Mouse (Mus musculus) cerebellum, postnatal 4 days (tissue): ENCODE results near the gene Mmp14.

ENCODE experiments used
- DNase-seq, 2 experiments: peaks; one replicate each; pipeline ENCODE4 v3.0.0; 2022; ENCODE audit warnings: low spot score in 2 of 2, mixed read lengths in 1 of 2

Gene Mmp14

GRCm38 (mm10) chr14:54413877-54414700 lies 17.3 kb upstream of the Mmp14 start:
- DNase-seq: no peak

- no peak for DNase-seq
Measured at GRCm38 (mm10) chr14:54415241-54416020, 16.0 kb upstream of the Mmp14 start.

GRCm38 (mm10) chr14:54416229-54416775 lies 15.1 kb upstream of the Mmp14 start:
- no peak for DNase-seq

- no peak for DNase-seq
Measured at GRCm38 (mm10) chr14:54416830-54417229, 14.6 kb upstream of the Mmp14 start.

GRCm38 (mm10) chr14:54417623-54418081 lies 13.8 kb upstream of the Mmp14 start, which contains the start of gene Slc7a7:
Gene Slc7a7 (minus strand): TSS chr14:54417780.
- no peak for DNase-seq

GRCm38 (mm10) chr14:54421014-54421413 lies 10.4 kb upstream of the Mmp14 start:
- no peak for DNase-seq

- DNase-seq: no peak
Measured at GRCm38 (mm10) chr14:54423406-54423805, 8.0 kb upstream of the Mmp14 start.

GRCm38 (mm10) chr14:54424634-54425033 lies 6.8 kb upstream of the Mmp14 start:
- DNase-seq: no peak

GRCm38 (mm10) chr14:54425540-54425939 lies 5.9 kb upstream of the Mmp14 start:
- no peak for DNase-seq

GRCm38 (mm10) chr14:54426003-54426688 lies 5.3 kb upstream of the Mmp14 start:
- DNase-seq: no peak

GRCm38 (mm10) chr14:54426689-54427398 lies 4.6 kb upstream of the Mmp14 start, which contains the start of gene Mrpl52:
Gene Mrpl52 (plus strand): TSS chr14:54426909.
- DNase-seq: peak; percentile 77 to 92

- no peak for DNase-seq
Measured at GRCm38 (mm10) chr14:54427696-54428095, 3.7 kb upstream of the Mmp14 start.

GRCm38 (mm10) chr14:54428421-54428820 lies 3.0 kb upstream of the Mmp14 start:
- DNase-seq: no peak

- no peak for DNase-seq
Measured at GRCm38 (mm10) chr14:54429332-54430093, 1.9 kb upstream of the Mmp14 start.

GRCm38 (mm10) chr14:54430406-54431145 lies 836 bp upstream of the Mmp14 start:
- peak in 1 of 2 experiments; percentile 23 for DNase-seq

- peak in 1 of 2 experiments; percentile 43 for DNase-seq
Measured at GRCm38 (mm10) chr14:54432078-54432836, 845 bp downstream of the Mmp14 start.

- peak in 1 of 2 experiments; percentile 42 for DNase-seq
Measured at GRCm38 (mm10) chr14:54432837-54433830, 1.7 kb downstream of the Mmp14 start.
